Mouse (Mus musculus): ENCODE data around the gene Dnajc7.
A peak's percentile ranks its signal among the peaks of the same experiment; 100 is the strongest.
"Not testable (repeated sequence)": the region's sequence is repeated elsewhere in the genome, so short reads cannot be mapped to it uniquely, and the experiment has no call there.

Gene Dnajc7

GRCm38 (mm10) chr11:100552842-100553241, 67.1 kb downstream of the Dnajc7 start:
- DNase-seq (ENCODE audit: extremely low read depth, low read depth, low spot score) = no peak

DNA sequence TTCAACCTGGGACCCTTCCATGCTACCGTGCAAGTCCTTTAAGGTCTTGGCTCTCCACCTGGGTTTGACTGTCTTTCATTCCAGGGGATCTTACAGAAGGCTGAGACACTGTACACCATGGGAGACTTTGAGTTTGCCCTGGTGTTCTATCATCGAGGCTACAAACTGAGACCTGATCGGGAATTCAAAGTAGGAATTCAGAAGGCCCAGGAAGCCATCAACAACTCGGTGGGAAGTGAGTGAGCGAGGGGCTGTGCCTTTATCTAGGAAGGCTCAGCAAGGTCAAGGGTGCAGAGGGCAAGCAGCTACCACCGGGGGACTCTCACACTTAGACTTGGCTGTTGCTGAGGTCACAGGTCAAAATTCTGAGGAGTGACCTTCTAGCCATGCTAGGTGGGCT, 69.9 kb downstream of the Dnajc7 start:
- no peak for DNase-seq (ENCODE audit: extremely low read depth, low read depth, low spot score)

DNA sequence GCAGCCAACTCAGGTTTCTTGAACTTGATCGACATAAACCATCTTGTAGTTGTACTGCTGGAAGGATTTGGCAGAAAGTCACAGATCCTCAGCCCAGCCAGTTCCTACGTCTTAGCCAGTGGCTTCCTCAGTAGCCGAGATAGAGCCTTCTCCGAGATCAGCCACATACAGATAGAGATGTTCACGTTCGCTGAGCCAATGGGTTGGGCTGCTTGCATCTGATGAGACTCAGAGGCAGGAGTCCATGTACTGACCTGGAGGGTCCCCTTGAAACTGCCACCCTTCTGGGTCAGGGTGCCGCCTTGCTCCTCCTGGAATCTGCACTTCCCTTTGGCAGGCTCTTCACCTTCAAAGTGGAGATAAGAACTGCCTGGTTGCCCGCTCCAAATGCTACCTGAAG, 70.5 kb downstream of the Dnajc7 start:
- DNase-seq (ENCODE audit: extremely low read depth, low read depth, low spot score) = no peak

DNA sequence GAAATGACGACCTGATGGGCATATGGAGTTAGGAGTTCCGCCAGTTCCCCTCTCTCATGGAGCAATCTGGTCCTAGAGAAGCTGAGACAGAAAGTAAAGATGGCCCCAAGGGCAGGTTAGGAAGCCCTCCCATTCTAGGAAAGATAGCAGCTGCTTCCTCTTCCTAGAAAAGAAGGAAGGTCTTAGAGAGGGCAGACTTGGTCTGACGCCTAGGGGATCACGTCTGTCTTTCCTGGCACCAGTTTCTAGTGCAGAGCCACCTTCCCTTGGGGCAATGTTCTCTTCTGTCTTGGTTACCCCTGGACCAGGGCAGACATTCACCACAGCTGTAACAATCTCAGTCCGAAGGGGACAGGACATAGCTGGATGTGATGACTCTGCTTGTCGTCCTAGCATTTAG, 71.8 kb downstream of the Dnajc7 start:
- DNase-seq (ENCODE audit: extremely low read depth, low read depth, low spot score) = no peak

- DNase-seq (ENCODE audit: extremely low read depth, low read depth, low spot score) = peak; percentile 93
These were observed 73.0 kb downstream of the Dnajc7 start for GRCm38 (mm10) chr11:100546955-100547354.

DNA sequence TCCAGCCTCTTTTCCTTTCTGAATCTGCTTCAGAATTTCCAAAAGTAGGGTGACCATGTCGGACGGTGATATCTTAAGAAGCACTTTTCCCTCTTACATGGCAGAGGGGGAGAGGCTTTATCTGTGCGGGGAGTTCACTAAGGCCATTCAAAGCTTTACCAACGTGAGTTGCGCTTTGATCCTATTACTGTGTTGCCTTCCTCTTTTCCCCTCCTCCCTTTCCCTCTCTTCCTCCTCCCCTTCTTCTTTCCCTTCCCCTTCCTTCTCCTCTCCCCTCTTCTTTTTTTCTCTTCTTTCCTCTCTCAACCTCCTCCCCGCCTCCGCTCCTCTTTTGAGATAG, 74.3 kb downstream of the Dnajc7 start:
- DNase-seq (ENCODE audit: extremely low read depth, low read depth, low spot score) = no peak

DNA sequence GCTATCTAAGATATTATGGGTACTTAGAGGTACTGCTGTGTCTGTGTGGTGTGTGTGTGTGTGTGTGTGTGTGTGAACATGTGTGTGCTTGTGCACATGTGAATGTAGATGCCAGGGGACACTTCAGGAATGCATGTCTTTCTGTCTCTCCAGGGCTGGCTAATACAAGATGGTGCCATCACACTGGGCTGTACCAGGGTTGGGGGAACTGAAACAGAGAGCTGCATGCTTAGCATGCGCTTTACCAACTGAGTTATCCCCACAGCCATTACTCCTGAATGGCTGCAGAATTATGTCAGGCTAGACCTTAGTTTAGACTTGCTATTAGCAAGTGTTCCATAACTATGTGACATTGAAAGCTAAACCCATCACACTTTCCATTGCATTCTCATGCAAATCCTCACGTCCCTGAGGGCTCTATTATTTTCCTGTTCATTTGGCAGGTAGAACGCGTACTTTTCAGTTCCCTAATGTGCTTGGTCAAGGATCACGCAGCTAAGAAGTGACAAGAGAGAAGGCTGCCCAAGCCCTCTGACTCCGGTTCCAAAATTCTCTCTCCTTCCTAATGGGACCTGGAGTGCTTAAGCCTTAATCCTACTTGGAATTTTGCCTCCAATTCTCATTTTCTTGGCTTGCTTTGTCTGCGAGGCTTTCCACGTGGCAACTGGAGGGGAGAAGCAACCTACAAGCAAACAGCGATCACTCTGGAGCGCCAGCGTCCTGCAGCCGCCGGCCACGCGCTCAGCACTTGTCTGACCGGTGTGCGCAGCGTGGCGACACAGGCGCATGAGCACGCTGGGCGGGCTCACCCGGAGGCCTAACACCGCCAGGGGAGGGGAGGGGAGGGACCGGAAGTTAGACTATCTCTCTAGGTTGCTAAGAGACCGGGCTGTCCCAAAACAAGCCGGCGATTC, 74.9 kb downstream of the Dnajc7 start, which contains the start of gene Ttc25:
TSS of gene Ttc25 (plus strand) at position 776 of the 914 bp plus-strand sequence.
- peak; percentile 99 for DNase-seq (ENCODE audit: extremely low read depth, low read depth, low spot score)

GRCm38 (mm10) chr11:100541577-100541976, 78.4 kb downstream of the Dnajc7 start:
- DNase-seq (ENCODE audit: extremely low read depth, low read depth, low spot score) = no peak

DNA sequence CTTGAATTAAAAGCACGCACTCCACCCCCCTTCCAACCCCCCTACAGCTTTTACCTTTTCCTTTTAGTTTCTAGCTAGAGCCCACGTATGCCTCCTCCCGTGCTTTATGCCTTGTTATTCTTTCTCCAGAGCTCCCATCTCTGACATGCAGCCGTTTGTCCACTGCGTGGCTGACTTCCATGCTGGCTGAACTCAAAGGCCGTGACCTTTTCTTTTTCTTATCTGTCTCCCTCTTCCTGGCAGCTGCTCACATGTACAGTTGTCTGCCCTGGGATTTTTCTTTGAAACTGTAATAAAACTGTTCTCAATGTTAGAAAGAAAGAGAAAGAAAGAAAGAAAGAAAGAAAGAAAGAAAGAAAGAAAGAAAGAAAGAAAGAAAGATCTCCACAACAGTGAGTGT, 79.0 kb downstream of the Dnajc7 start:
- DNase-seq (ENCODE audit: extremely low read depth, low read depth, low spot score) = no peak

GRCm38 (mm10) chr11:100536466-100536865, 83.5 kb downstream of the Dnajc7 start:
- DNase-seq (ENCODE audit: extremely low read depth, low read depth, low spot score) = no peak

GRCm38 (mm10) chr11:100535996-100536395, 84.0 kb downstream of the Dnajc7 start:
- no peak for DNase-seq (ENCODE audit: extremely low read depth, low read depth, low spot score)

- not testable (repeated sequence) for DNase-seq (ENCODE audit: extremely low read depth, low read depth, low spot score)
These were observed 85.1 kb downstream of the Dnajc7 start for GRCm38 (mm10) chr11:100534821-100535220.

DNA sequence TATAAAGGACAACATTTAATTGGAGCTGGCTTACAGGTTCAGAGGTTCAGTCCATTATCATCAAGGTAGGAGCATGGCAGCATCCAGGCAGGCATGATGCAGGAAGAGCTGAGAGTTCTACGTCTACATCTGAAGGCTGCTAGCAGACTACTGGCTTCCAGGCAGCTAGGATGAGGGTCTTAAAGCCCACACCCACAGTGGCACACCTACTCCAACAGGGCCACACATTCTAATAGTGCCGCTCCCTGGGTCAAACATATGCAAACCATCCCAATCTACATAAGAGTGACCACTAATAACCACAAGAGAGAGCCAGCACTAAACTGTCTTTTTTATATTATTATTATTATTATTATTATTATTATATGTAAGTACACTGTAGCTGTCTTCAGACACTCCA, 85.6 kb downstream of the Dnajc7 start:
- not testable (repeated sequence) for DNase-seq (ENCODE audit: extremely low read depth, low read depth, low spot score)

GRCm38 (mm10) chr11:100533871-100534270, 86.1 kb downstream of the Dnajc7 start:
- no peak for DNase-seq (ENCODE audit: extremely low read depth, low read depth, low spot score)

Data from fat pad, adult 2 months (tissue).